Mouse (Mus musculus) lung, postnatal 0 days (tissue): ENCODE results near the gene 1700069L16Rik. TPM values are rescaled to one million over a fixed set of nuclear protein-coding genes. Genes with fewer than 3 reads are reported as not detected.
A peak's percentile ranks its signal among the peaks of the same experiment; 100 is the strongest.

ENCODE experiments used
- ATAC-seq: fragments of 200-750 bp; cut with Nextera tagmentation; 2 replicates; pipeline ENCODE4 v1.8.0; 2017; ENCODE audit warnings: moderate library complexity
- DNase-seq: peaks from one replicate; pipeline ENCODE4 v3.0.0-alpha.2; 2016; ENCODE audit warnings: low spot score
- H3K27ac ChIP-seq: fragments of 300-500 bp; sonication (generic); 2 replicates; pipeline ENCODE4 v1.5.1; 2014; ENCODE audit warnings: antibody characterized with exemption, mild to moderate bottlenecking, low read length, mixed read lengths
- H3K27me3 ChIP-seq: fragments of 300-500 bp; sonication (generic); replicated peaks from 2 replicates; pipeline ENCODE4 v1.6.1; 2014; ENCODE audit warnings: low read length, mixed read lengths; ENCODE audit not compliant: insufficient read depth
- H3K36me3 ChIP-seq: fragments of 300-500 bp; sonication (generic); 2 replicates; pipeline ENCODE4 v1.6.1; 2014; ENCODE audit warnings: low read length, mixed read lengths; ENCODE audit not compliant: insufficient read depth
- H3K4me1 ChIP-seq: fragments of 300-500 bp; sonication (generic); 2 replicates; pipeline ENCODE4 v1.6.1; 2014; ENCODE audit warnings: antibody characterized with exemption, low read depth, low read length, mixed read lengths; ENCODE audit not compliant: insufficient read depth
- H3K4me2 ChIP-seq: fragments of 300-500 bp; sonication (generic); replicated peaks from 2 replicates; pipeline ENCODE4 v1.6.1; 2014; ENCODE audit warnings: low read depth, mild to moderate bottlenecking, low read length, moderate library complexity, mixed read lengths
- H3K4me3 ChIP-seq: fragments of 300-500 bp; sonication (generic); 2 replicates; pipeline ENCODE4 v1.5.1; 2014; ENCODE audit warnings: low read depth, low read length
- H3K9ac ChIP-seq: fragments of 300-500 bp; sonication (generic); replicated peaks from 2 replicates; pipeline ENCODE4 v1.6.1; 2014; ENCODE audit warnings: low read depth, mild to moderate bottlenecking
- H3K9me3 ChIP-seq: fragments of 300-500 bp; sonication (generic); 2 replicates; pipeline ENCODE4 v1.6.1; 2016; ENCODE audit warnings: low read length, mixed read lengths
- CTCF ChIP-seq: IDR thresholded peaks from 2 replicates; pipeline ENCODE4 v1.5.1; 2016; ENCODE audit warnings: antibody characterized with exemption, mild to moderate bottlenecking
- EP300 ChIP-seq: IDR thresholded peaks from 2 replicates; pipeline ENCODE4 v1.6.1; 2016; ENCODE audit warnings: antibody characterized with exemption, mild to moderate bottlenecking, control low read depth
- WGBS: fragments of 180-500 bp; shearing (Covaris S2); extraction: QIAGEN DNeasy Blood & Tissue Kit; methylation state at CpG from one replicate; pipeline ENCODE4 v1.1.7; 2014; 5-methylcytosine and 5-hydroxymethylcytosine counted together
- polyA plus RNA-seq: library from polyadenylated mRNA; unstranded; fragments of >200 nt; fragmentation: Nextera tagmentation; extraction: Ambion mirVana; gene quantifications from 2 replicates; pipeline ENCODE4 v1.2.1, GENCODE M21; 2015

The 1700069L16Rik gene
- not detected in 2 replicates for polyA plus RNA-seq

DNA sequence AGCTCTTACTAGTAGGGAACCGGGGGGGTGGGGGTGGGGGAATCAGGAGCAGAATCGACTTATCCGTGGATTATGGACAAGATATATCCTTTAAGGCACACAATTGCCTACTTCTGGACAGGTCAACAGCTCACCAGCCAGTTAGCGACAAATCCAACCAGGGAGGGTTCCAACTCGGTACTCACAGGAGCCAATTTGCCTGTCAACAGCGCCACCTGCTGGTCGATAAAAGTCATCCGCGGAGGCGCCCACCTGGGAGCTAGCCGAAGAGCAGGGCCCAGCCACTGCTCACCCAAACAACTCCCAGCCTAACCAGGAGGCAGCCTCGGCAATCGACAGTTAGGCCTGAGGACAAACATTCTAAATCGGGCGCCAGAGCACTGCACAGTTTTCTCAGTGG, at the start of gene 1700069L16Rik:
Gene 1700069L16Rik, minus strand, starts transcription at position 327 of the 400 bp plus-strand sequence.
- peak; percentile 86 for DNase-seq

DNA sequence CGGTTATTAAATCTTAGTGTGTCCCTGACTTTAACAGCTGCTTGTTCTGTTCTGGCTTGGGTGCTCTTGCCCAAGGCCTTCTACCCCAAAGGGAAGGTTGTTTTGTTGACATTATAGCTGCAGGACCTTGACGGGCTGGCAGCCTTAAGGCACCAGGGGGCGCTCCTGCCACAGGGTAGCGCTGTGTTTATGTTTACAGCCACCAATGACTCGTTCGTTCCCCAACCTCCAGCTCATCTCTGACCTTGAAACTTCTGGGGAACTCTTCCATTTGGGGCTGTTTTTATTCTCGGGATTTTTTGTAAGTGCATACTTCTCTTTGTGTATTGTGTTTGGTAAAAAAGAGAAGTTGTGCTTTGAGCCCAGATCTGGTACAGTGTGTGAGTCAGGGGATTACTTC, 49.1 kb upstream of the 1700069L16Rik start:
- DNase-seq (peak; percentile 93), ATAC-seq (peak; percentile 43)
- 0% methylated on average over 7 of the region's 7 CpGs for WGBS
- H3K4me3 ChIP-seq, result peak overlapping the region; percentile 86
- no peak overlapping the region; the same call in 1 of the 2 replicates for H3K9ac ChIP-seq
- no peaks in the 10 kb centered on the region for H3K27me3 ChIP-seq
- peak overlapping the region; percentile 85 for H3K4me2 ChIP-seq
- peaks cover 22% of the 10 kb centered on the region for H3K36me3 ChIP-seq
- TF ChIP-seq EP300, result no peak
- peak; percentile 96 for TF ChIP-seq CTCF
- H3K9me3 ChIP-seq, result no peaks in the 10 kb centered on the region
- 0 out of 2 replicates have a peak, but pooled peaks cover 2% of the 10 kb centered on the region for H3K4me1 ChIP-seq
- peak overlapping the region; percentile 78 for H3K27ac ChIP-seq

More for the DNA sequence above, at the start of gene 1700069L16Rik:
- H3K36me3 ChIP-seq, result no peaks in the 10 kb centered on the region
- no peak within 1 kb of the TSS for H3K4me3 ChIP-seq
- no peak within 1 kb of the TSS for H3K9ac ChIP-seq
- 4% methylated on average over 15 of the region's 15 CpGs for WGBS
- TF ChIP-seq CTCF (peak; percentile 91), EP300 (no peak)
- H3K4me2 ChIP-seq, result no peak within 1 kb of the TSS
- H3K4me1 ChIP-seq, result no peaks in the 10 kb centered on the region
- H3K27me3 ChIP-seq, result no peaks in the 10 kb centered on the region
- ATAC-seq, result peak; percentile 68
- no peak within 1 kb of the TSS for H3K27ac ChIP-seq
- H3K9me3 ChIP-seq, result no peaks in the 10 kb centered on the region

DNA sequence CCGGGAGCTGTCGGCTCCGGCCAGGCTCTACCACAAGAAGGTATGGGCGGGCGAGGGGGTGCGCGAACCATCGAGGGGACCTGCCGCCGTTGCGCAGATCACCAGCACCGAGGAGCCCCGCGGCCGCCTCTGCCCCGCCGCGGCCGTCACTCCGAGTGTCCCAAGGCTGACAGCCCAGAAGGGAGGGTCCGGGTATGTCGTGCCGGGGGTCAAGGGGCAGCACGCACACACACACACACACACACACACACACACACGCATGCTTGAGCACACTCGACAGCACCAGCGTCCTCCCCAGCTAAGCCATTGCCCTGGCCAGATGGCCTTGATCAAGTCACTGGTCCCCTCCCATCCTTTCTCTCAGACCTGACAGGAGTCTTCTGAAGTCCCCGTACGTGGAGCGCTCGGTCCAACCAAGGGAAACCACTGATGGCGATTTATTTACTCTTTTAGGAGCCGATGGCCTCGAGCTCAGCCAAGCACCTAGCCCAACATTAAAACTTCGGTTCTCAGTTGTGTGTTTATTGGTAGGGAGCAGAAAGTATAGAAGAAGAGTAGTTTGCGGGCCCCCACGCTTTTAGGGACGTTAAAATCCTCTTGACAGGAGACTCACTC, 48.4 kb upstream of the 1700069L16Rik start:
- H3K4me2 ChIP-seq, result peak overlapping the region; percentile 85
- TF ChIP-seq EP300 (no peak), CTCF (no peak)
- 0 out of 2 replicates have a peak, but pooled peaks cover 2% of the 10 kb centered on the region for H3K4me1 ChIP-seq
- peak overlapping the region; percentile 78 for H3K27ac ChIP-seq
- peak; percentile 20 for ATAC-seq
- peak overlapping the region; percentile 86 for H3K4me3 ChIP-seq
- peak; percentile 38 for DNase-seq
- H3K36me3 ChIP-seq, result peaks cover 16% of the 10 kb centered on the region; the same call in 1 of the 2 replicates
- no peaks in the 10 kb centered on the region for H3K27me3 ChIP-seq
- H3K9ac ChIP-seq, result peak overlapping the region; percentile 59
- no peaks in the 10 kb centered on the region for H3K9me3 ChIP-seq
- 2% methylated on average over 26 of the region's 38 CpGs for WGBS

DNA sequence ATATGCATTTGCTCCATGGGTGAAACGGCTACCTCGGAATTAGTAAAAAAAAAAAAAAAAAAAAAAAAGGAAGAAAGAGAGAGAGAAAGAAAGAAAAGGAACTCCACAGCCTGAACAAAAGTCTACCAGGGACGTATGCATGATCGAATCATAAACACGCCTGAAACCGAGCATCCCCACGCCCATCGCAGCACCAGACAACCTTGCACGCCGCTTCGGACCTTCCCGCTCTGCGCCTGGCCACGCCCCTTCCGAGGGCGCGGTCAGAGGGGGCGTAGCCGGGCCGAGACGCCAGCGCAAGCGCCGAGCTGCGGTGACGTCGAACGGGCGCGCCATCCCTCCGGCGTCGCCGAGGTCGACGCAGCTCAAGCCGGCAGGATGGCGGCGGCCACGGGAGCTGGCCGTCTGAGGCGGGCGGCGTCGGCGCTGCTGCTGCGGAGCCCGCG, 47.9 kb upstream of the 1700069L16Rik start, which contains the start of the genes Sart3 and Iscu:
Gene Sart3, minus strand, starts transcription at position 61 of the 446 bp plus-strand sequence.
Gene Iscu, plus strand, starts transcription at position 299 of the 446 bp plus-strand sequence.
- peak; percentile 87 for ATAC-seq
- peak within 1 kb of the TSS; percentile 95 for H3K27ac ChIP-seq
- peaks cover 16% of the 10 kb centered on the region; the same call in 1 of the 2 replicates for H3K36me3 ChIP-seq
- WGBS, result under 1% methylated on average over 44 of the region's 49 CpGs
- peak within 1 kb of the TSS; percentile 86 for H3K4me3 ChIP-seq
- peak within 1 kb of the TSS; percentile 80 for H3K9ac ChIP-seq
- H3K4me2 ChIP-seq, result peak within 1 kb of the TSS; percentile 85
- H3K4me1 ChIP-seq, result 0 out of 2 replicates have a peak, but pooled peaks cover 2% of the 10 kb centered on the region
- peak; percentile 97 for DNase-seq
- no peaks in the 10 kb centered on the region for H3K27me3 ChIP-seq
- TF ChIP-seq EP300 (no peak), CTCF (no peak)
- no peaks in the 10 kb centered on the region for H3K9me3 ChIP-seq

DNA sequence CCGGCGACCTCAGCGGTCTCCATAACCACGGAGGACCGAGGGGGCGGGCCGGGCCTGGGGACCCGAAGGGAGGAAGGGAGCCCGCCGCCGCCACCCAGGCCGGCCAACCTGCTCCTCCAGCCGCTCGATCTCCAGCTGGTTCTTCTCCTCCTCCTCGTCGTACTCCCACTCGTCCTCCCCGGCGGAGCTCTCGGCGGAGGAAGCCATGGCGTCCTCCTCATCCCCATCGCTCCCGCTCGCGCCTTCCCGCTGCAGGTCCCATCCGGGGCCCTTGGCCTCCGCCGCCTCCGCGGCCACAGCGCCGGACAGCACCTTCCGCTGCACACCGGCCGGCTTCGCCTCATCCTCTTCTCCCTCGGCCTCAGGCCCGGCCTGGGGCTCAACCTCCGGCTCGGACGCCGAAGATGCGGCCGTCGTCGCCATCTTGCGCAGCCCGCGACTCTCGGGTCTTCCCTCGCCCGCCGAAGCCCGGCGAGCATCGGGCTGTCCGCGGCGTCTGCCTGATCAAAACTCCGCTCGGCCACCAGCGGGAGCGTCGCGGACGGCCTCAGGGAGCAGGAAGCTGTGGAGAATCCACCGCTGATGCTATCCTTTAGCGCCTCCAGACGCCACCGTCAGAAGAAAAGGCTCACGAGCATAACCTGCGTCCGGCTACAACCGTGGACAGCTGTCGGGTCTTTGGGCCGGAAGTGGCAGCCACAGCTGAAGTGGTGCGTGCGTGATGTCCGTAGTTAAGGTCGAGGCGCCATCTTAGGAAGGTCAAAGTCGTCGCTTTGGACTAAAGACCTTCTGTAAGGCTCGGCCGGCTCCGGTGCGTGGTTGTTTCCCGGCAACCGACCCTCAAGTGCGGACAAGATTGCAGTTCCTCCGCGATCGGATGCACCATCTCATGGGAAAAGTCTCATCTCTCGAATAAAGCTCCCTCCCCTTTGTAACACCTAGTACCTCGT, 46.9 kb upstream of the 1700069L16Rik start:
- WGBS, result 3% methylated on average over 89 of the region's 97 CpGs
- Histone ChIP-seq H3K27me3 (no peaks in the 10 kb centered on the region), H3K4me2 (peak overlapping the region; percentile 85), H3K9me3 (no peaks in the 10 kb centered on the region), H3K4me1 (0 out of 2 replicates have a peak, but pooled peaks cover 2% of the 10 kb centered on the region), H3K9ac (peak overlapping the region; percentile 80), H3K4me3 (peak overlapping the region; percentile 86), H3K27ac (peak overlapping the region; percentile 95), H3K36me3 (peaks cover 8% of the 10 kb centered on the region; the same call in 1 of the 2 replicates)
- TF ChIP-seq CTCF, result 0 out of 2 replicates have a peak, but pooled peaks have one; percentile 7
- peak; percentile 77 for TF ChIP-seq EP300
- DNase-seq (peak; percentile 97), ATAC-seq (peak; percentile 85)
